Mouse (Mus musculus): ENCODE results near the gene Mmadhc. TPM values are rescaled to one million over a fixed set of nuclear protein-coding genes. Genes with fewer than 3 reads are reported as not detected.

Gene Mmadhc
- total RNA-seq, 1 experiment from 2014 or later: 110 TPM

DNA sequence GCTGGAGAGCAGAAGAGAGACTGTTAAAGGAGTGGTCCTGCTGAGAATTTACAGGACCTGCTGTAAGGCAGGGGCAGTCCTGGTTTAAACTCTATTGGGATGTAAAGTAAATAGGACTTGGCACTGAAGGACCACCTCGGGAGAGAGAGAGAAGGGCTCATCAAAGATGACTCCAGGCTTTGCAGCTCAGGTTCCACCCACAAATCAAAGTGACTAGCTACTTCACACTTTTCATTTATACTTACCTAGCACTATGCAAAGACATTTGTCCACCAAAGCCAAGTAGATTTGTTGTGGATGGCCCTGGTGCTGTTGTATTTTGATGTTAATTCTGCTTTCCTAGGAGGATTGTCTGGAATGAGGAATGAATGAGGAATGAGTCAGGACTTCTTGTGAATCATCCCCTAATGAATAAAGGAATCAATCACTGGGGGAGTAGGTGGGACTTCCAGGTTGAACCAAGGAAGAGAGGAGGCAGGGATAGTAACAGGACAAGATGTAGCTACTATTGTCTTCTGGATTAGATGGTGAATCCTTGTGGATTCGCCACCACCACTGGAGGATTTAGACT, 31.3 kb downstream of the Mmadhc start:
- no peak for DNase-seq

GRCm38 (mm10) chr2:50264059-50264458, 32.5 kb downstream of the Mmadhc start:
- DNase-seq: no peak

GRCm38 (mm10) chr2:50254955-50255354, 41.6 kb downstream of the Mmadhc start:
- DNase-seq: no peak

- DNase-seq: no peak
These were observed 48.0 kb downstream of the Mmadhc start for GRCm38 (mm10) chr2:50248551-50248950.

- DNase-seq: no peak
These were observed 63.1 kb downstream of the Mmadhc start for GRCm38 (mm10) chr2:50233491-50233890.

Other genes starting within 250 kb of the Mmadhc start
- gene Lypd6, start 230.4 kb downstream of the Mmadhc start, total RNA-seq (2021): 9.3 and 12.2 TPM in 2 replicates

All from adrenal gland, postnatal 14 days (tissue).